ENCODE assay signal across 17 mouse cellular contexts in the genomic region with DNA sequence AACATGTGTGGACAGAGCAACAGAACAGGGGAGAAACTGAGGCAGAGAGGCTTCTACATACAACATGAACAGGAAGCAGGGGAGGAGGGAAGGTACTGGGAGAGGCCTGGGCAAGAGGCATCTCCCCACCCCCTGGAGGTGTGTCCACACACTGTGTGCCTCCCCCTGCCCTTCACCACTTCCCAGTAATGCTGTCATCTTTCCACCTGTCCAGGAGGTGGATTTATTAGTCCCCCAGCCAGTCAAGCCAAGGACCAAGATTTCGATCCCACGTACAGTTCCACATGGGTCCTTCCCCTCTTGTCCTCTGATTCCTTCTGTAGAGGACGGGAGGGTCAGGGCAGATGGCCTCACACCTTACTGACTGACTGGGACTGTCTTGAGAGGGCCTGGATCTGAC.
DNase-seq lines count a peak whose midpoint lies in the region; ATAC-seq and TF ChIP-seq lines count a peak whose summit lies in the region.
"Had no signal": no experiment of that assay in that cellular context is flagged by ENCODE, and none has a peak within 500 bp of the region (broad histone marks: within the 10 kb centered on the region; RNA-seq: fewer than 3 reads in every experiment).

No protein-coding gene starts in this region.

- no peak for TF ChIP-seq CTCF in liver, postnatal 0 days (IDR thresholded peaks at IDR 0.05; ENCODE audit: low read depth)
- no peak for TF ChIP-seq CTCF in C2C12 (IDR thresholded peaks at IDR 0.05; ENCODE audit: control insufficient read depth, insufficient read depth, insufficient read length)

- H3K79me3 ChIP-seq in C2C12 (ENCODE audit: low read depth) = no peaks in the 10 kb centered on the region

- H3K4me2 ChIP-seq in hindbrain, embryonic 13.5 days = no peak overlapping the region
- H3K4me2 ChIP-seq in hindbrain, embryonic 11.5 days (replicated peaks; ENCODE audit: low read depth, low read length) = no peak overlapping the region
- H3K4me2 ChIP-seq in liver, embryonic 12.5 days = no peak overlapping the region
- H3K4me2 ChIP-seq in liver, postnatal 0 days (ENCODE audit: low read depth, low read length) = no peak overlapping the region
- peak overlapping the region; percentile 79 for H3K4me2 ChIP-seq in myocyte (ENCODE audit: low read depth)
- H3K4me2 ChIP-seq: embryonic facial prominence, embryonic 13.5 days; forebrain, embryonic 15.5 days; heart, embryonic 13.5 days; hindbrain, embryonic 12.5 days had no signal

- H3K4me3 ChIP-seq in hindbrain, embryonic 13.5 days = no peak overlapping the region
- no peak overlapping the region for H3K4me3 ChIP-seq in hindbrain, embryonic 11.5 days (ENCODE audit: low read depth, low read length)
- H3K4me3 ChIP-seq in liver, embryonic 12.5 days = no peak overlapping the region
- H3K4me3 ChIP-seq in liver, postnatal 0 days (ENCODE audit: low read depth, low read length) = no peak overlapping the region
- peak overlapping the region; percentile 18 for H3K4me3 ChIP-seq in C2C12 (ENCODE audit: insufficient read depth, poor library complexity, severe bottlenecking)
- H3K4me3 ChIP-seq in myocyte = no peak overlapping the region
- H3K4me3 ChIP-seq: embryonic facial prominence, embryonic 13.5 days; forebrain, embryonic 15.5 days; heart, embryonic 13.5 days; hindbrain, embryonic 12.5 days had no signal

- WGBS in hindbrain, embryonic 13.5 days = 93% methylated on average over 3 of the region's 3 CpGs
- 91% methylated on average over 3 of the region's 3 CpGs for WGBS in hindbrain, embryonic 11.5 days
- 87% methylated on average over 3 of the region's 3 CpGs for WGBS in liver, embryonic 12.5 days (ENCODE audit: insufficient replicate concordance)
- 82% methylated on average over 3 of the region's 3 CpGs for WGBS in liver, postnatal 0 days (ENCODE audit: insufficient replicate concordance)

- no peak overlapping the region for H3K9ac ChIP-seq in hindbrain, embryonic 13.5 days
- H3K9ac ChIP-seq in hindbrain, embryonic 11.5 days (ENCODE audit: low read depth, low read length) = no peak overlapping the region
- no peak overlapping the region for H3K9ac ChIP-seq in liver, embryonic 12.5 days
- no peak overlapping the region for H3K9ac ChIP-seq in liver, postnatal 0 days (replicated peaks)
- H3K9ac ChIP-seq: embryonic facial prominence, embryonic 13.5 days; forebrain, embryonic 15.5 days; heart, embryonic 13.5 days; hindbrain, embryonic 12.5 days had no signal

- no peak overlapping the region for H3K27ac ChIP-seq in hindbrain, embryonic 13.5 days
- H3K27ac ChIP-seq in hindbrain, embryonic 11.5 days (ENCODE audit: low read depth, low read length) = no peak overlapping the region
- H3K27ac ChIP-seq in liver, embryonic 12.5 days = no peak overlapping the region
- H3K27ac ChIP-seq in liver, postnatal 0 days (ENCODE audit: low read depth) = no peak overlapping the region
- H3K27ac ChIP-seq: embryonic facial prominence, embryonic 13.5 days; forebrain, embryonic 15.5 days; heart, embryonic 13.5 days; hindbrain, embryonic 12.5 days had no signal

- H3K79me2 ChIP-seq in C2C12 (ENCODE audit: control insufficient read depth, insufficient read depth) = no peaks in the 10 kb centered on the region
- no peaks in the 10 kb centered on the region for H3K79me2 ChIP-seq in myocyte (ENCODE audit: control insufficient read depth, insufficient read depth)

- H3K9me3 ChIP-seq in hindbrain, embryonic 13.5 days = no peaks in the 10 kb centered on the region
- H3K9me3 ChIP-seq in hindbrain, embryonic 11.5 days (ENCODE audit: control insufficient read depth, low read length) = no peaks in the 10 kb centered on the region
- H3K9me3 ChIP-seq in liver, embryonic 12.5 days (replicated peaks) = no peaks in the 10 kb centered on the region
- no peaks in the 10 kb centered on the region for H3K9me3 ChIP-seq in liver, postnatal 0 days (ENCODE audit: low read length)
- H3K9me3 ChIP-seq: embryonic facial prominence, embryonic 13.5 days; forebrain, embryonic 15.5 days; heart, embryonic 13.5 days; hindbrain, embryonic 12.5 days had no signal

- H3K27me3 ChIP-seq in hindbrain, embryonic 13.5 days = no peaks in the 10 kb centered on the region
- no peaks in the 10 kb centered on the region for H3K27me3 ChIP-seq in hindbrain, embryonic 11.5 days (ENCODE audit: control insufficient read depth, insufficient read depth, low read length)
- no peaks in the 10 kb centered on the region for H3K27me3 ChIP-seq in liver, embryonic 12.5 days (replicated peaks)
- H3K27me3 ChIP-seq in liver, postnatal 0 days (ENCODE audit: insufficient read depth, low read length) = no peaks in the 10 kb centered on the region
- no peaks in the 10 kb centered on the region for H3K27me3 ChIP-seq in C2C12 (ENCODE audit: control insufficient read depth, insufficient read depth, insufficient read length)
- no peaks in the 10 kb centered on the region for H3K27me3 ChIP-seq in myocyte (ENCODE audit: control insufficient read depth, insufficient read depth, insufficient read length)
- H3K27me3 ChIP-seq: embryonic facial prominence, embryonic 13.5 days; forebrain, embryonic 15.5 days; heart, embryonic 13.5 days; hindbrain, embryonic 12.5 days had no signal

- H3K36me3 ChIP-seq in hindbrain, embryonic 13.5 days = no peaks in the 10 kb centered on the region
- H3K36me3 ChIP-seq in hindbrain, embryonic 11.5 days (ENCODE audit: control insufficient read depth, insufficient read depth, low read length) = no peaks in the 10 kb centered on the region
- no peaks in the 10 kb centered on the region for H3K36me3 ChIP-seq in liver, embryonic 12.5 days
- 0 out of 2 replicates have a peak, but pooled peaks cover 2% of the 10 kb centered on the region for H3K36me3 ChIP-seq in liver, postnatal 0 days (replicated peaks; ENCODE audit: insufficient read depth, low read length)
- no peaks in the 10 kb centered on the region for H3K36me3 ChIP-seq in C2C12 (ENCODE audit: control insufficient read depth, insufficient read depth)
- H3K36me3 ChIP-seq in myocyte (ENCODE audit: control insufficient read depth, insufficient read depth) = no peaks in the 10 kb centered on the region
- H3K36me3 ChIP-seq: embryonic facial prominence, embryonic 13.5 days; forebrain, embryonic 15.5 days; heart, embryonic 13.5 days had no signal

- H3K4me1 ChIP-seq in hindbrain, embryonic 13.5 days (replicated peaks) = peaks cover 6% of the 10 kb centered on the region
- H3K4me1 ChIP-seq in hindbrain, embryonic 11.5 days (replicated peaks; ENCODE audit: control insufficient read depth, insufficient read depth, low read length) = no peaks in the 10 kb centered on the region
- H3K4me1 ChIP-seq in liver, embryonic 12.5 days = no peaks in the 10 kb centered on the region
- no peaks in the 10 kb centered on the region for H3K4me1 ChIP-seq in liver, postnatal 0 days (ENCODE audit: insufficient read depth)
- H3K4me1 ChIP-seq: embryonic facial prominence, embryonic 13.5 days; heart, embryonic 13.5 days had no signal

- DNase-seq in hindbrain, embryonic 11.5 days (ENCODE audit: low spot score) = no peak
- no peak for DNase-seq in liver, postnatal 0 days
- DNase-seq: adrenal gland, adult 2 months; adrenal gland, postnatal 25 days; cerebellum, adult 18-20 months; cerebellum, adult 9-11 months; cerebellum, postnatal 36 days; gastrocnemius, postnatal 10 days; heart, postnatal 36 days had no signal

- no peak for TF ChIP-seq POLR2A in myocyte (IDR thresholded peaks at IDR 0.05; ENCODE audit: insufficient read length, low read depth)

- ATAC-seq in hindbrain, embryonic 13.5 days (ENCODE audit: low FRiP score) = 0 out of 2 replicates have a peak, but pooled peaks have one; percentile 36
- ATAC-seq in hindbrain, embryonic 11.5 days (ENCODE audit: low FRiP score) = no peak
- peak; percentile 15; the same call in 1 of the 2 replicates for ATAC-seq in liver, embryonic 12.5 days
- no peak for ATAC-seq in liver, postnatal 0 days
- ATAC-seq: forebrain, embryonic 15.5 days had no signal

- H3ac ChIP-seq in C2C12 (ENCODE audit: control insufficient read depth, insufficient read length, low read depth) (peak overlapping the region; percentile 73), myocyte (ENCODE audit: control insufficient read depth, insufficient read length) (no peak overlapping the region)

- no peak for TF ChIP-seq EP300 in liver, postnatal 0 days (IDR thresholded peaks at IDR 0.05; ENCODE audit: low read depth)

TF ChIP-seq in C2C12, 6 proteins besides CTCF, POLR2A, EP300 and RAD21:
- TF ChIP-seq USF1 (IDR thresholded peaks at IDR 0.05; ENCODE audit: low read depth) (no peak), MYOD1 (IDR thresholded peaks at IDR 0.05; ENCODE audit: control insufficient read depth, insufficient read length, low read depth) (peak; percentile 71)

TF ChIP-seq in myocyte, 11 proteins besides CTCF, POLR2A, EP300 and RAD21:
- TF ChIP-seq USF1 (IDR thresholded peaks at IDR 0.05; ENCODE audit: low read depth) (no peak), MYOD1 (IDR thresholded peaks at IDR 0.05; ENCODE audit: control insufficient read depth in 1 of 3, insufficient read length in 2 of 3, low read depth in 2 of 3) (peak in 1 of 3 experiments; percentile 72)

Comparison
In these comparisons a context has a peak if more than half of its experiments do, and no peak if none do; other contexts are left out.
1. ATAC-seq: peak in hindbrain, embryonic 13.5 days (single experiment) and liver, embryonic 12.5 days (single experiment); none in hindbrain, embryonic 11.5 days (single experiment) and liver, postnatal 0 days (single experiment).